Mouse (Mus musculus) heart, embryonic 13.5 days (tissue): ENCODE results near the gene Rhbg. TPM values are rescaled to one million over a fixed set of nuclear protein-coding genes. Genes with fewer than 3 reads are reported as not detected.

ENCODE experiments used
- ATAC-seq: fragments of 200-750 bp; cut with Nextera tagmentation; 2 replicates; pipeline ENCODE4 v1.8.0; 2017; ENCODE audit warnings: moderate TSS enrichment; ENCODE audit not compliant: insufficient number of reproducible peaks, low FRiP score, low TSS enrichment; ENCODE audit errors: extremely low read depth
- H3K27ac ChIP-seq: fragments of 300-500 bp; sonication (generic); replicated peaks from 2 replicates; pipeline ENCODE4 v1.5.1; 2015; ENCODE audit warnings: moderate library complexity, mild to moderate bottlenecking, inconsistent platforms
- H3K27me3 ChIP-seq: fragments of 300-500 bp; sonication (generic); replicated peaks from 2 replicates; pipeline ENCODE4 v1.6.1; 2015; ENCODE audit warnings: mild to moderate bottlenecking, inconsistent platforms
- H3K36me3 ChIP-seq: fragments of 300-500 bp; sonication (generic); 2 replicates; pipeline ENCODE4 v1.6.1; 2015; ENCODE audit warnings: mild to moderate bottlenecking, inconsistent platforms
- H3K4me1 ChIP-seq: fragments of 300-500 bp; sonication (generic); 2 replicates; pipeline ENCODE4 v1.6.1; 2015; ENCODE audit warnings: inconsistent platforms
- H3K4me2 ChIP-seq: fragments of 300-500 bp; sonication (generic); 2 replicates; pipeline ENCODE4 v1.6.1; 2015; ENCODE audit warnings: inconsistent platforms, mild to moderate bottlenecking, moderate library complexity
- H3K4me3 ChIP-seq: fragments of 300-500 bp; sonication (generic); 2 replicates; pipeline ENCODE4 v1.5.1; 2015; ENCODE audit warnings: moderate library complexity, mild to moderate bottlenecking, inconsistent platforms
- H3K9ac ChIP-seq: fragments of 300-500 bp; sonication (generic); 2 replicates; pipeline ENCODE4 v1.6.1; 2015; ENCODE audit warnings: inconsistent platforms, mild to moderate bottlenecking, moderate library complexity
- H3K9me3 ChIP-seq: fragments of 300-500 bp; sonication (generic); 2 replicates; pipeline ENCODE4 v1.6.1; 2016; ENCODE audit warnings: inconsistent platforms
- WGBS: fragments of 180-500 bp; shearing (Covaris S2); methylation state at CpG from one replicate; pipeline ENCODE4 v1.1.7; 2015; ENCODE audit warnings: mixed read lengths; 5-methylcytosine and 5-hydroxymethylcytosine counted together
- polyA plus RNA-seq: library from polyadenylated mRNA; unstranded; fragments of >200 nt; fragmentation: Nextera tagmentation; extraction: Ambion mirVana; gene quantifications from 2 replicates; pipeline ENCODE4 v1.2.1, GENCODE M21; 2015

Gene Rhbg
- polyA plus RNA-seq, 1 experiment from 2014 or later, result 0.13 TPM

DNA sequence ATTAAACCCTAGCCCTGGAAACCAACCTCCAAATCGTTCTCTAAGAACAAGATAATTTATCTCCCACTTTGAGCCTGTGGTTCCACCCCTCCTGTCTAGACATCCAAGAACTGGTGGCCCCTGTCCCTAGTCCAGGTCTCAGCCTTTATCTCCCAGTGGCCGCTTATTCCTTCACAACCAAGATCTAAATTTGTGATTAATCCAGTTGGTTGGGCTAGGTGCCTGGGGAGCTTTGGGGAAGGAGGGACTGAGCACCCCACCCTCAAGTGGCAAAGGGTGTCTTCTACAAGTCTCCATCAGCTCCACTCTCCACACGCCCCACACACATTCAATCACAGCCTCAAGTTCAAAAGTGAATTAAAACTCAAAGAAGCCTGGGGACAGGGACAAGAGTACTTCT is 48.0 kb downstream of the Rhbg start:
- H3K4me2 ChIP-seq, result no peak overlapping the region
- no peaks in the 10 kb centered on the region for H3K4me1 ChIP-seq
- H3K9me3 ChIP-seq, result no peaks in the 10 kb centered on the region
- no peak for ATAC-seq
- no peak overlapping the region for H3K4me3 ChIP-seq
- no peak overlapping the region for H3K9ac ChIP-seq
- no peaks in the 10 kb centered on the region for H3K36me3 ChIP-seq
- WGBS, result 3% methylated on average over 3 of the region's 3 CpGs
- H3K27ac ChIP-seq, result no peak overlapping the region
- H3K27me3 ChIP-seq, result peaks cover 100% of the 10 kb centered on the region

DNA sequence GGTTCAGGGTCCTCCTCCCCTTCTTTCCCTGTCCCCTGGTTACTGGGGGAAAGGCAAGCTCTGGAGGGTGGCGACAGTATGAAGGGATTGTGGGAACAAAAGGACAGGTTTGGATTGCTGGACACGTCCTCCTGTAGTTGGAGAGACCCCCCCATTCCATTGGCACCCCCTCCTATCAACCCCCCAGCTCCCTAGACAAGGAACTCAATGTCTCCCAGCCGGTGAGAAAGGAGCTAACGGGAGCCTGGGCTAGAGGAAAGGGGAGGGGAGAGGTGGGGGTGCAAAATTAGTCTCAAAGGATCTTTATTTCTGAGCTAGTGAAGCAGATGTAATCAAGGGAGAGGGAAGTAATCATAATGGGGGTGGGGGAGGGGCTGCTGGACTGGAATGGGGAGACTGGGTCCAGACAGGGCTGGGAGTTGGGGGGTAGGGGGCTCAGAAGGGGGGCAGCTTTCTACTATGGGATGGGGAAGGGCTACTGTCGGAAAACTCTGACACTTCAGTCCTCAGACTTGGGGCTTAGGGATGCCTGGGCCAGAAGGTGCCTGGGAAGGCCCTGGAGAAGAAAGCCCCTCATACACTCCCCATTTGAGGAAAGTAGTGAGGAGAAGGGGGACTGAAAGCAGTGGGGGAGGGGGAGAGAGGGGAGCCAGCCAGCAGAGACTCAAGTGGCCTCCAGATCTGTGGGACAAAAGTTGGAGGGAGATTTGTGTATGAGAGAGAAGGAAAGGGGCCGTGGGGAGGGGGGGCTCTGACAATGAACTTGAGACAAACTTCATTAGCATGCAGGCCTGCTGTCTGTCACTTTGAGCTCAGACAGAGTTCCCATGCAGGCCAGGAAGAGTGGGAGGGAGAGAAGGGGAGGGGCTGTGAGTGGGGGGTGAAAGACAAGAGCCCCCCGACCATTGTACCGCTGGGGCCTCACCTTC is 48.7 kb downstream of the Rhbg start:
- Histone ChIP-seq H3K4me2 (no peak overlapping the region), H3K4me1 (peaks cover 3% of the 10 kb centered on the region), H3K27me3 (peaks cover 100% of the 10 kb centered on the region), H3K4me3 (no peak overlapping the region), H3K36me3 (no peaks in the 10 kb centered on the region), H3K27ac (no peak overlapping the region), H3K9ac (no peak overlapping the region), H3K9me3 (no peaks in the 10 kb centered on the region)
- no peak for ATAC-seq
- 5% methylated on average over 8 of the region's 8 CpGs for WGBS

- WGBS, result 10% methylated on average over 4 of the region's 4 CpGs
- no peak overlapping the region for H3K4me3 ChIP-seq
These were observed 49.3 kb downstream of the Rhbg start for GRCm38 (mm10) chr3:88205176-88205562.

DNA sequence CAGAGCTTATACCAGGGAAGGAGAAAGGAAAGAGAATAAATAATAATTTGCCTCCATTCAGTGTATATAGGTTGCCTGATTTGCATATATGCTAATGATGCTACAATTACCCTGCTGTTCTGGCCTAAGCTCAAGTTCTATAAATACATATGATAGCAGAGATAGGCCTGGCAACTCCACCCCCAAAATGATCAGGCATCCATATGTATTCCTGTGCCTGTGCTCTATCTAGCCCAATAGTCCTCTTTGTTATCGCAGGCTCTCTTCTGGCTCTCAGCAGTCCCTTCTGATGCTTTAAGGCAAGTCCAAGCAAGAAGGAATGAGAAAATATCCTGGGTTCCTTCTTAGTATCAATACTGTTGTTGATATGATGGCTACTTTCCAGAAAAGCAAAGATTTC is 49.8 kb downstream of the Rhbg start:
- 17% methylated on average over 1 of the region's 1 CpGs for WGBS

More at GRCm38 (mm10) chr3:88205176-88205562, 49.3 kb downstream of the Rhbg start:
- H3K4me1 ChIP-seq, result peaks cover 10% of the 10 kb centered on the region
- no peaks in the 10 kb centered on the region for H3K36me3 ChIP-seq
- H3K27me3 ChIP-seq, result peaks cover 100% of the 10 kb centered on the region
- H3K4me2 ChIP-seq, result no peak overlapping the region
- no peaks in the 10 kb centered on the region for H3K9me3 ChIP-seq
- H3K9ac ChIP-seq, result no peak overlapping the region
- H3K27ac ChIP-seq, result no peak overlapping the region
- no peak for ATAC-seq

DNA sequence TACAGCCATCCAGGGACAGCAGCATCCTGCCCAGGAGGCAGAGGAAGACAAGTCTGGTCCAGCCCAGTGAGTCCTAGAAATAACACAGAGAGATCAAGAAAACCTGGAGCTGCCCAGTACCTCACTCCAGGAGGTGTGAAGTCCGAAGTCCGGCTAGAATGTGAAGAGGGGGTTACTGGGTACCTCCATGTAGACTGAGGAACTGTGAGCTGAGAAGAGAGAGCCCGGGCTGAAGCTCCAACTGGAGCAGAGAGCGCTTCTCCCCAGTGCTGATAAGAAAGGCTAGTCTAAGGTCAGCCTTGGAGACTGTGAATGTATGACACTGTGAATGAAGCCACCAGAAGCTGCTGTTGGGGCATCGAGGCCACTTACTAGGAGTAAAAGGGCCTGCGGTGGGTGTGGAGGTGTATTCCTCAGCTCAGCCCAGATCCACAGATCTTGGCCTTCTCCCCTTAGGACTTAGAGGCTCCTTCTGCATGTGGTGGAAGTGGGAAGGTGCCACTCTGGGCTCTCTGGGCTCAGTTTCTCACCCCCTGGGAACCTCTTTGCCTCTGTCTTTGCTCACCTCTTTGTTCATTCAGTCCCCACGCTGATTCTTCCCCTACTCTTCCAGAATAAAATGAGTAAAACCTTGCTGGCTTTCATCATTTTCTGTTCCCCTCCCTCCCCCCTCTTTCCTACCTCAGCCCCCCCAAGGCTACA is 50.4 kb downstream of the Rhbg start:
- Histone ChIP-seq H3K4me1 (peaks cover 11% of the 10 kb centered on the region), H3K4me3 (no peak overlapping the region), H3K27ac (no peak overlapping the region), H3K36me3 (no peaks in the 10 kb centered on the region), H3K4me2 (no peak overlapping the region), H3K27me3 (peaks cover 100% of the 10 kb centered on the region), H3K9me3 (no peaks in the 10 kb centered on the region), H3K9ac (no peak overlapping the region)
- WGBS, result 3% methylated on average over 7 of the region's 7 CpGs
- ATAC-seq, result no peak

More for the DNA sequence above, 49.8 kb downstream of the Rhbg start:
- Histone ChIP-seq H3K4me2 (no peak overlapping the region), H3K4me1 (peaks cover 11% of the 10 kb centered on the region), H3K36me3 (no peaks in the 10 kb centered on the region), H3K9ac (no peak overlapping the region), H3K27ac (no peak overlapping the region), H3K27me3 (peaks cover 100% of the 10 kb centered on the region), H3K4me3 (no peak overlapping the region), H3K9me3 (no peaks in the 10 kb centered on the region)
- ATAC-seq, result no peak

DNA sequence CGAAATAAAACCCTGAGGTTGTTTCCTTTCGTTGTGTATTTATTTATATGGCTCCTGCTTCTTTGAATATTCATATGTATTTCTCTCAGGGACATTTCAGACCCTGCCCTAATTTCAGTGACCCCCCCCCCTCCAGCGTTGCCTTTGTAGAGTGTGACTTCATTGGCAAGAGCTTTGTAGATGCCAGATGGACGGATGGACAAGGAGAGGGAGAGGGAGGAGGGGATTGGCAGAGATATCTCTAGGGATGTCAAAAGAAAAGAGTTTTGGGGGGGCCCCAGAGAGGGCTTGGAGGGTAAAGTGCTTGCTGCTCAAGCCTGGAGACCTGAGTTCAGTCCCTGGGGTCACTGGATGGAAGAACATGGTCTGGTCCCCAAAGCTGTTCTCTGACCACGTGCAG is 51.1 kb downstream of the Rhbg start:
- Histone ChIP-seq H3K4me1 (peaks cover 11% of the 10 kb centered on the region), H3K9ac (no peak overlapping the region), H3K9me3 (no peaks in the 10 kb centered on the region), H3K36me3 (no peaks in the 10 kb centered on the region), H3K27ac (no peak overlapping the region), H3K4me2 (no peak overlapping the region), H3K27me3 (peaks cover 100% of the 10 kb centered on the region), H3K4me3 (no peak overlapping the region)
- no peak for ATAC-seq
- 9% methylated on average over 5 of the region's 5 CpGs for WGBS

DNA sequence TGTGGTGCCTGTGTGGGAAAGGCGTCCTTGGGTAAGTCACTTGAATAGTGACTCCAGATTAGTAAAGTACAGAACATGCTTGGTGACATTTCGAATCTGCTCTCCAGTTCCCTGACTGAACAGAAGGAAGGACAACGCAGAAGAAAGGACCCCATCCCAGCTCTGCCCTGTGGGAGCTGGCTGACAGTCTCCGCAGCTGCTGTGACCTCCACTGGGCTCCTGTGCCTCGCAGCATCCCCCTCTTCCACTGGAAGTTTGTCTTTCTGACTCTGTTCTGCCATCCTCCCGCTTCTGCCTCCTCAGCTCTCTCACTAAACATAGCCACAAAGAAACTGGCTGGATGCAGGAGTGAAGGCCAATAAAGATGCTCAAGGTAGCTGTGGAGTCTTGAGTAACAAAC is 51.5 kb downstream of the Rhbg start:
- H3K4me1 ChIP-seq, result peaks cover 11% of the 10 kb centered on the region
- H3K36me3 ChIP-seq, result no peaks in the 10 kb centered on the region
- H3K4me3 ChIP-seq, result no peak overlapping the region
- ATAC-seq, result no peak
- H3K9me3 ChIP-seq, result no peaks in the 10 kb centered on the region
- no peak overlapping the region for H3K9ac ChIP-seq
- H3K4me2 ChIP-seq, result no peak overlapping the region
- WGBS, result 6% methylated on average over 6 of the region's 6 CpGs
- no peak overlapping the region for H3K27ac ChIP-seq
- H3K27me3 ChIP-seq, result peaks cover 100% of the 10 kb centered on the region

GRCm38 (mm10) chr3:88201640-88202039 is 52.9 kb downstream of the Rhbg start:
- Histone ChIP-seq H3K27ac (no peak overlapping the region), H3K4me3 (no peak overlapping the region), H3K9ac (no peak overlapping the region), H3K36me3 (no peaks in the 10 kb centered on the region), H3K4me2 (no peak overlapping the region), H3K9me3 (no peaks in the 10 kb centered on the region), H3K4me1 (peaks cover 11% of the 10 kb centered on the region), H3K27me3 (peaks cover 100% of the 10 kb centered on the region)
- 17% methylated on average over 5 of the region's 5 CpGs for WGBS
- no peak for ATAC-seq

DNA sequence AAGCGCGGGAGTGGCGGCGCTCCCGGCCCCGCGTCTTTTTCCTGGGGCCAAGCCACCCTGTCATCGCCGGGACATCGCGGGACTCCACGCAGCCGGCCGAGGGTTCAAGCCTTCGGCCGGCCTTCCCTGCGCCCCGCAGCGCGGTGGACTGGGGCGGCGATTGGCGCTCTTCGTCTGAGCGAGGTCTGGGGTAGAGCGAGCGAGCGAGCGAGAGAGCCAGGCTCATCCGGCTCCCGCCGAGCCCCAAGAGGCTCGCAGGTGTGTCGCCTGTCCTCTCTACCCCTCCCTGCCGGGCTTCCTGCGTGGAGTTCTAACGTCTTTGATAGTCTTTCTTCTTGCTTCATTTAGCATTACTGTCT is 53.6 kb downstream of the Rhbg start:
- peak overlapping the region; percentile 66 for H3K4me2 ChIP-seq
- peak overlapping the region; percentile 61; the same call in 1 of the 2 replicates for H3K9ac ChIP-seq
- peak overlapping the region; percentile 46 for H3K4me3 ChIP-seq
- H3K9me3 ChIP-seq, result no peaks in the 10 kb centered on the region
- peaks cover 11% of the 10 kb centered on the region for H3K4me1 ChIP-seq
- no peak overlapping the region for H3K27ac ChIP-seq
- peaks cover 100% of the 10 kb centered on the region for H3K27me3 ChIP-seq
- no peaks in the 10 kb centered on the region for H3K36me3 ChIP-seq
- under 1% methylated on average over 37 of the region's 37 CpGs for WGBS
- ATAC-seq, result no peak

DNA sequence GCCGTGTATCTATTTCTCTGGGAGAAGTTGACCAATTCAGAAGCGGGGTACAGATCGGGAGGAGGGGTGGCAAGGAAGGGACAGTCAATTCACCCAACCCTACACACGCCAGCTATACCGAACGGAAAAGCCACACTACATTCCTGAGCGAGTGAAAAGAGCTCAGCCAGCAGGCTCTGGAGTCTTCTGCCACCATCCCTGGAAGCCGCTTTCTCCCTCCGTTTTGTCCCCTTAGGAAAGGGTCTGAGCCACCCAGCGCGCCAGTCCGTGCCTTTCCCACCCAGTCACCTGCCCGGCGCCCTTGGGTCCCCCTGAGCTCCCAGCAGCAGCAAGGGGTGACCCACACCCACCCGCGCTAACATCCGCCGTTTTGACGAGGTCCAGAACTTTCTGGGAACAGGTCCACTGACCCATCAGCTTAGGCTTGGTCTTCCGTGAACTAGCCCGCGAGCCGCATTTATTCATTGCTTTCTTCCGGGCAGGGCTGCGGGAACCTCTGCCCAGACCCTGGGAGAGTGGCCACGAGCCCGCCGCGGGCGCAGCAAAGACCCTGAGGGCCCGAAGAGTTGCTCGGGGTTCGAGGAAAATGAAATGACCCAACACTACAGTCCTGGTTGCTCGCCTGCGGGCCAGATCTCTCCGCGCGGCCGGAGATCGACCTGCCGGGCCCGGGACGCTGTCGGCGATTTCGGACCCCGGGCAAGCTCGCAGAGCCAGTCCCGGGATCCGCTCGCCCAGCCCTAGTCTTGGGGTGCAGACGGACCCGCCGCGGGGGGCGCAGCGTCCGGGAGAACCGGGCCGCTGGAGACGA is 54.1 kb downstream of the Rhbg start:
- Histone ChIP-seq H3K9ac (peak overlapping the region; percentile 61; the same call in 1 of the 2 replicates), H3K9me3 (no peaks in the 10 kb centered on the region), H3K4me3 (peak overlapping the region; percentile 46), H3K4me1 (peaks cover 11% of the 10 kb centered on the region), H3K4me2 (peak overlapping the region; percentile 66), H3K36me3 (no peaks in the 10 kb centered on the region), H3K27ac (no peak overlapping the region), H3K27me3 (peaks cover 100% of the 10 kb centered on the region)
- no peak for ATAC-seq
- WGBS, result 1% methylated on average over 61 of the region's 61 CpGs

GRCm38 (mm10) chr3:88199541-88200110 is 54.9 kb downstream of the Rhbg start:
- Histone ChIP-seq H3K4me2 (no peak overlapping the region), H3K4me1 (peaks cover 11% of the 10 kb centered on the region), H3K36me3 (no peaks in the 10 kb centered on the region), H3K27me3 (peaks cover 98% of the 10 kb centered on the region), H3K27ac (no peak overlapping the region), H3K4me3 (no peak overlapping the region), H3K9ac (no peak overlapping the region), H3K9me3 (no peaks in the 10 kb centered on the region)
- WGBS, result 30% methylated on average over 2 of the region's 2 CpGs
- no peak for ATAC-seq
